Mouse (Mus musculus): ENCODE results near the gene C130026I21Rik. TPM values are rescaled to one million over a fixed set of nuclear protein-coding genes. Genes with fewer than 3 reads are reported as not detected.

C130026I21Rik gene
- polyA plus RNA-seq (2015; fragmentation: Illumina TruSeq; extraction: RNeasy Lipid Tissue Mini Kit (QIAGEN cat#74804); ENCODE audit: insufficient read depth, low read depth, low replicate concordance) = not detected

DNA sequence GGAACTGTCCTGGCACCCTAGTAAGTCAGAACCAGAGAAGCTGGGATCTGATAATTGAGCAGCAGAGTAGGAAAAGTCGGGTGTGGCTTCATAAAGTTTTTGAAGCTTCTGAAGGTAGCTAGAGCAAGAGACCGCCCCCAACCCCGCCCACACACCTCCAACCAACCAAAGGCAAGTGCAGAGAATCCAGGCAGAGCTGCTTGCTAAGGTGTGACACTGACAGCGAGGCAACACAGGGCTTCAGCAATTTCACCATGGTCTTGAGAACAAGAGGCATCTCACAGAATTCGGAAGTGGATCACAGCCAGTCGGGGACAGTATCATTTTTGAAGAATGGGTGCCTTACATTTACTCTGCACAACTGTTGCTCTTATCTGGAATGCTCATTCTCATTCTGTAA is at the start of gene C130026I21Rik:
C130026I21Rik (minus strand) TSS at position 101 of the 400 bp plus-strand sequence.

DNA sequence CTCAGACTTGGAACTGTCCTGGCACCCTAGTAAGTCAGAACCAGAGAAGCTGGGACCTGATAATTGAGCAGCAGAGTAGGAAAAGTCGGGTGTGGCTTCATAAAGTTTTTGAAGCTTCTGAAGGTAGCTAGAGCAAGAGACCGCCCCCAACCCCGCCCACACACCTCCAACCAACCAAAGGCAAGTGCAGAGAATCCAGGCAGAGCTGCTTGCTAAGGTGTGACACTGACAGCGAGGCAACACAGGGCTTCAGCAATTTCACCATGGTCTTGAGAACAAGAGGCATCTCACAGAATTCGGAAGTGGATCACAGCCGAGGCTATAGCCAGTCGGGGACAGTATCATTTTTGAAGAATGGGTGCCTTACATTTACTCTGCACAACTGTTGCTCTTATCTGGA is 160.6 kb downstream of the C130026I21Rik start, which contains the start of gene A530032D15Rik:
A530032D15Rik (minus strand) TSS at position 101 of the 400 bp plus-strand sequence.

DNA sequence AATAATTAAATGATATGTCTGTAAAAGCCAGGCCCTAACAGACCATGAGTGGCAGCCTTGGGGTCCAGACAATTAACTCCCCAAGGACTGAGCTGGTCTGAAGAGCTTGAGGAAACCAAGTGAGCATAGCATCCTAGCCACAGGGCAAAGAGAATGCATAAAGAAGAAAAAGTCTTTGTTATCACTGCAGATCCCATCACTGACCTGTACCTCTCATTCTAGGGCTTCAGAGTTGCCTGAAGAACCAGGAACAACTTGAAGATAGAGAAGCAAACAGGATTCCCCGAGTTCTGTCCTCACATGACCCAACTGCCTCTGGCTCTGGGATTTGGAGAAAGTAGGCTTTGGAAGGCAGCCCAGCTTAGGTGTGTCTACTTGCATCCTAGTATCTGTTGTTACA is 170.5 kb downstream of the C130026I21Rik start, which contains the start of gene Gm10553:
Gm10553 (plus strand) TSS at position 301 of the 400 bp plus-strand sequence.

Other genes starting within 250 kb of the C130026I21Rik start
- gene Gm10553, start 170.4 kb downstream of the C130026I21Rik start, polyA plus RNA-seq (2015; fragmentation: Illumina TruSeq; extraction: RNeasy Lipid Tissue Mini Kit (QIAGEN cat#74804); ENCODE audit: insufficient read depth, low read depth, low replicate concordance) = not detected
- not detected for gene A530032D15Rik, start 160.7 kb downstream of the C130026I21Rik start, polyA plus RNA-seq (2015; fragmentation: Illumina TruSeq; extraction: RNeasy Lipid Tissue Mini Kit (QIAGEN cat#74804); ENCODE audit: insufficient read depth, low read depth, low replicate concordance)

All from pancreas, adult 10 weeks (tissue).